Mouse (Mus musculus) right cerebral cortex, adult 2 months (tissue): ENCODE results near the gene Crebl2.

ENCODE experiments used
- DNase-seq, 2 experiments: peaks; one replicate each; pipeline ENCODE4 v3.0.0; 2021 to 2022; ENCODE audit warnings: low spot score in 2 of 2

Gene Crebl2

GRCm38 (mm10) chr6:134829786-134830700 is at the start of gene Crebl2:
Gene Crebl2, plus strand, starts transcription at chr6:134830154.
- DNase-seq = peak; percentile 99 to 100

- DNase-seq = no peak
Measured at GRCm38 (mm10) chr6:134781494-134781913, 48.5 kb upstream of the Crebl2 start.

GRCm38 (mm10) chr6:134782900-134783299 is 47.1 kb upstream of the Crebl2 start:
- no peak for DNase-seq

GRCm38 (mm10) chr6:134786426-134786825 is 43.5 kb upstream of the Crebl2 start:
- no peak for DNase-seq

GRCm38 (mm10) chr6:134789100-134789499 is 40.9 kb upstream of the Crebl2 start:
- no peak for DNase-seq

- peak; percentile 17 to 21 for DNase-seq
Measured at GRCm38 (mm10) chr6:134791251-134792118, 38.5 kb upstream of the Crebl2 start.

GRCm38 (mm10) chr6:134792141-134793045 is 37.6 kb upstream of the Crebl2 start, which contains the start of gene Dusp16:
Gene Dusp16, minus strand, starts transcription at chr6:134792625.
- DNase-seq = peak; percentile 81 to 85

- no peak for DNase-seq
Measured at GRCm38 (mm10) chr6:134793046-134793806, 36.7 kb upstream of the Crebl2 start.

GRCm38 (mm10) chr6:134793911-134794520 is 35.9 kb upstream of the Crebl2 start:
- DNase-seq = peak; percentile 77 to 78

GRCm38 (mm10) chr6:134796297-134796696 is 33.7 kb upstream of the Crebl2 start:
- no peak for DNase-seq

- no peak for DNase-seq
Measured at GRCm38 (mm10) chr6:134801483-134801882, 28.5 kb upstream of the Crebl2 start.

- DNase-seq = no peak
Measured at GRCm38 (mm10) chr6:134802641-134803043, 27.3 kb upstream of the Crebl2 start.

GRCm38 (mm10) chr6:134804736-134805277 is 25.1 kb upstream of the Crebl2 start:
- DNase-seq = no peak

GRCm38 (mm10) chr6:134806130-134806529 is 23.8 kb upstream of the Crebl2 start:
- no peak for DNase-seq

GRCm38 (mm10) chr6:134807091-134807490 is 22.9 kb upstream of the Crebl2 start:
- no peak for DNase-seq

GRCm38 (mm10) chr6:134807794-134808193 is 22.2 kb upstream of the Crebl2 start:
- DNase-seq = no peak

- DNase-seq = no peak
Measured at GRCm38 (mm10) chr6:134813066-134813465, 16.9 kb upstream of the Crebl2 start.

- no peak for DNase-seq
Measured at GRCm38 (mm10) chr6:134817051-134817928, 12.7 kb upstream of the Crebl2 start.

GRCm38 (mm10) chr6:134819741-134820140 is 10.2 kb upstream of the Crebl2 start:
- DNase-seq = no peak
